Mouse (Mus musculus) E14TG2a.4 (cell line): ENCODE data around the gene Gna11.

Experiments used
- CTCF ChIP-seq: conservative IDR thresholded peaks from 2 replicates; pipeline ENCODE4 v1.5.1; 2014; ENCODE audit warnings: low read length
- POU5F1 ChIP-seq: IDR thresholded peaks from 2 replicates; pipeline ENCODE4 v1.6.1; 2014; ENCODE audit warnings: low read length, borderline replicate concordance

GRCm38 (mm10) chr10:81523142-81523541 lies 21.8 kb downstream of the Gna11 start:
- TF ChIP-seq CTCF = no peak
- no peak for TF ChIP-seq POU5F1
